Mouse (Mus musculus) forebrain, postnatal 0 days (tissue): ENCODE measurements around the gene Plcl2. TPM values are rescaled to one million over a fixed set of nuclear protein-coding genes. Genes with fewer than 3 reads are reported as not detected.
"Not testable (repeated sequence)": the region's sequence is repeated elsewhere in the genome, so short reads cannot be mapped to it uniquely, and the experiment has no call there.

Experiments used
- ATAC-seq: fragments of 200-750 bp; cut with Nextera tagmentation; 2 replicates; pipeline ENCODE4 v1.8.0; 2017; ENCODE audit warnings: mild to moderate bottlenecking, moderate library complexity
- DNase-seq: peaks from one replicate; pipeline ENCODE4 v3.0.0-alpha.2; 2015
- H3K27ac ChIP-seq: fragments of 300-500 bp; sonication (generic); 2 replicates; pipeline ENCODE4 v1.5.1; 2014; ENCODE audit warnings: low read depth, mild to moderate bottlenecking, antibody characterized with exemption, low read length, moderate library complexity, mixed read lengths
- H3K27me3 ChIP-seq: fragments of 300-500 bp; sonication (generic); 2 replicates; pipeline ENCODE4 v1.6.1; 2014; ENCODE audit warnings: mild to moderate bottlenecking, low read length, mixed read lengths; ENCODE audit not compliant: insufficient read depth
- H3K36me3 ChIP-seq: fragments of 300-500 bp; sonication (generic); 2 replicates; pipeline ENCODE4 v1.6.1; 2014; ENCODE audit warnings: mild to moderate bottlenecking, moderate library complexity; ENCODE audit not compliant: insufficient read depth
- H3K4me1 ChIP-seq: fragments of 300-500 bp; sonication (generic); 2 replicates; pipeline ENCODE4 v1.6.1; 2014; ENCODE audit warnings: antibody characterized with exemption; ENCODE audit not compliant: insufficient read depth
- H3K4me2 ChIP-seq: fragments of 300-500 bp; sonication (generic); 2 replicates; pipeline ENCODE4 v1.6.1; 2014; ENCODE audit warnings: low read depth, mild to moderate bottlenecking, moderate library complexity
- H3K4me3 ChIP-seq: fragments of 300-500 bp; sonication (generic); 2 replicates; pipeline ENCODE4 v1.5.1; 2014; ENCODE audit warnings: low read depth, low read length, mixed read lengths
- H3K9ac ChIP-seq: fragments of 300-500 bp; sonication (generic); 2 replicates; pipeline ENCODE4 v1.6.1; 2014; ENCODE audit warnings: mild to moderate bottlenecking
- H3K9me3 ChIP-seq: fragments of 300-500 bp; sonication (generic); 2 replicates; pipeline ENCODE4 v1.6.1; 2016; ENCODE audit warnings: low read length
- CTCF ChIP-seq: sonication (generic); IDR thresholded peaks from 2 replicates; pipeline ENCODE4 v1.5.1; 2016; ENCODE audit warnings: antibody characterized with exemption, control low read depth, low read depth
- WGBS: fragments of 180-500 bp; shearing (Covaris S2); extraction: QIAGEN DNeasy Blood & Tissue Kit; methylation state at CpG from one replicate; pipeline ENCODE4 v1.1.7; 2014; 5-methylcytosine and 5-hydroxymethylcytosine counted together
- polyA plus RNA-seq: library from polyadenylated mRNA; unstranded; fragments of >200 nt; fragmentation: Nextera tagmentation; extraction: Ambion mirVana; gene quantifications from 2 replicates; pipeline ENCODE4 v1.2.1, GENCODE M21; 2015
- total RNA-seq: library from RNA; depleted of rRNA; stranded (reverse); fragments of >200 nt; gene quantifications from 2 replicates; pipeline ENCODE4 v1.2.3, GENCODE M21; 2014

Gene Plcl2
- total and polyA plus RNA-seq, 2 experiments from 2014 or later = 9.8 to 59.3 TPM

- Histone ChIP-seq H3K27ac (no peak overlapping the region), H3K4me3 (no peak overlapping the region), H3K4me1 (no peaks in the 10 kb centered on the region), H3K36me3 (no peaks in the 10 kb centered on the region), H3K9me3 (no peaks in the 10 kb centered on the region), H3K9ac (no peak overlapping the region), H3K4me2 (no peak overlapping the region), H3K27me3 (no peaks in the 10 kb centered on the region)
- DNase-seq (no peak), ATAC-seq (no peak)
- TF ChIP-seq CTCF = no peak
- 90% methylated on average over 8 of the region's 8 CpGs for WGBS
Measured at GRCm38 (mm10) chr17:50530089-50530488, 20.9 kb downstream of the Plcl2 start.

- H3K27ac ChIP-seq, H3K27me3 ChIP-seq, H3K9ac ChIP-seq, DNase-seq, H3K9me3 ChIP-seq, H3K36me3 ChIP-seq, H3K4me1 ChIP-seq, H3K4me2 ChIP-seq, ATAC-seq, H3K4me3 ChIP-seq: not testable (repeated sequence)
- WGBS = 95% methylated on average over 2 of the region's 2 CpGs
Measured at GRCm38 (mm10) chr17:50534889-50535288, 25.7 kb downstream of the Plcl2 start.

- Histone ChIP-seq H3K4me3 (no peak overlapping the region), H3K36me3 (no peaks in the 10 kb centered on the region), H3K27me3 (no peaks in the 10 kb centered on the region), H3K9me3 (no peaks in the 10 kb centered on the region), H3K9ac (no peak overlapping the region), H3K27ac (no peak overlapping the region), H3K4me2 (no peak overlapping the region), H3K4me1 (no peaks in the 10 kb centered on the region)
- WGBS = 96% methylated on average over 4 of the region's 4 CpGs
- DNase-seq = no peak
- ATAC-seq = no peak
- no peak for TF ChIP-seq CTCF
Measured at GRCm38 (mm10) chr17:50536409-50537194, 27.4 kb downstream of the Plcl2 start.

GRCm38 (mm10) chr17:50537786-50538185 is 28.6 kb downstream of the Plcl2 start:
- H3K4me2 ChIP-seq = no peak overlapping the region
- no peak for ATAC-seq
- no peaks in the 10 kb centered on the region for H3K4me1 ChIP-seq
- H3K36me3 ChIP-seq = no peaks in the 10 kb centered on the region
- no peak for DNase-seq
- H3K4me3 ChIP-seq = no peak overlapping the region
- H3K9me3 ChIP-seq = no peaks in the 10 kb centered on the region
- H3K27ac ChIP-seq = no peak overlapping the region
- no peak for TF ChIP-seq CTCF
- H3K9ac ChIP-seq = no peak overlapping the region
- H3K27me3 ChIP-seq = no peaks in the 10 kb centered on the region
- WGBS = 88% methylated on average over 2 of the region's 2 CpGs

GRCm38 (mm10) chr17:50544860-50545259 is 35.7 kb downstream of the Plcl2 start:
- no peak for TF ChIP-seq CTCF
- peaks cover 2% of the 10 kb centered on the region; the same call in 1 of the 2 replicates for H3K36me3 ChIP-seq

GRCm38 (mm10) chr17:50545274-50545673 is 36.1 kb downstream of the Plcl2 start:
- Histone ChIP-seq H3K9me3 (no peaks in the 10 kb centered on the region), H3K4me2 (no peak overlapping the region), H3K27ac (no peak overlapping the region), H3K4me1 (no peaks in the 10 kb centered on the region), H3K36me3 (peaks cover 3% of the 10 kb centered on the region; the same call in 1 of the 2 replicates), H3K4me3 (no peak overlapping the region), H3K27me3 (no peaks in the 10 kb centered on the region), H3K9ac (no peak overlapping the region)
- DNase-seq = no peak
- TF ChIP-seq CTCF = no peak
- WGBS = 84% methylated on average over 6 of the region's 6 CpGs
- ATAC-seq = no peak

More at GRCm38 (mm10) chr17:50544860-50545259, 35.7 kb downstream of the Plcl2 start:
- Histone ChIP-seq H3K4me3 (no peak overlapping the region), H3K4me2 (no peak overlapping the region), H3K27me3 (no peaks in the 10 kb centered on the region), H3K9me3 (no peaks in the 10 kb centered on the region), H3K4me1 (no peaks in the 10 kb centered on the region), H3K9ac (no peak overlapping the region), H3K27ac (no peak overlapping the region)
- WGBS = 91% methylated on average over 1 of the region's 1 CpGs
- DNase-seq (no peak), ATAC-seq (no peak)

- H3K9ac ChIP-seq = no peak overlapping the region
- 88% methylated on average over 2 of the region's 2 CpGs for WGBS
Measured at GRCm38 (mm10) chr17:50552130-50552529, 42.9 kb downstream of the Plcl2 start.

More at GRCm38 (mm10) chr17:50552130-50552529, 42.9 kb downstream of the Plcl2 start:
- Histone ChIP-seq H3K4me1 (no peaks in the 10 kb centered on the region), H3K4me3 (no peak overlapping the region), H3K4me2 (no peak overlapping the region), H3K9me3 (no peaks in the 10 kb centered on the region), H3K27ac (no peak overlapping the region), H3K36me3 (peaks cover 3% of the 10 kb centered on the region; the same call in 1 of the 2 replicates), H3K27me3 (no peaks in the 10 kb centered on the region)
- TF ChIP-seq CTCF = no peak
- ATAC-seq (no peak), DNase-seq (no peak)
